Mouse (Mus musculus) midbrain, embryonic 11.5 days (tissue): Measurements from ENCODE around the gene Olfr525. TPM values are rescaled to one million over a fixed set of nuclear protein-coding genes. Genes with fewer than 3 reads are reported as not detected.

Source experiments
- ATAC-seq: fragments of 200-750 bp; cut with Nextera tagmentation; 2 replicates; pipeline ENCODE4 v1.8.0; 2017; ENCODE audit warnings: moderate TSS enrichment, moderate library complexity; ENCODE audit not compliant: low FRiP score
- DNase-seq: peaks from one replicate; pipeline ENCODE4 v3.0.0; 2015; ENCODE audit warnings: low spot score; ENCODE audit errors: missing footprints
- H3K27ac ChIP-seq: fragments of 300-500 bp; sonication (generic); 2 replicates; pipeline ENCODE4 v1.5.1; 2014; ENCODE audit warnings: low read depth, low read length
- H3K27me3 ChIP-seq: fragments of 300-500 bp; sonication (generic); 2 replicates; pipeline ENCODE4 v1.6.1; 2014; ENCODE audit warnings: mild to moderate bottlenecking, low read length, moderate library complexity, mixed read lengths; ENCODE audit not compliant: control insufficient read depth, insufficient read depth
- H3K36me3 ChIP-seq: fragments of 300-500 bp; sonication (generic); 2 replicates; pipeline ENCODE4 v1.6.1; 2014; ENCODE audit warnings: mild to moderate bottlenecking, low read length, moderate library complexity, mixed read lengths; ENCODE audit not compliant: control insufficient read depth, insufficient read depth
- H3K4me1 ChIP-seq: fragments of 300-500 bp; sonication (generic); 2 replicates; pipeline ENCODE4 v1.6.1; 2014; ENCODE audit warnings: low read length; ENCODE audit not compliant: control insufficient read depth, insufficient read depth
- H3K4me2 ChIP-seq: fragments of 300-500 bp; sonication (generic); 2 replicates; pipeline ENCODE4 v1.6.1; 2014; ENCODE audit warnings: mild to moderate bottlenecking, moderate library complexity
- H3K4me3 ChIP-seq: fragments of 300-500 bp; sonication (generic); 2 replicates; pipeline ENCODE4 v1.5.1; 2014; ENCODE audit warnings: low read depth, low read length
- H3K9ac ChIP-seq: fragments of 300-500 bp; sonication (generic); 2 replicates; pipeline ENCODE4 v1.6.1; 2014; ENCODE audit warnings: low read length
- H3K9me3 ChIP-seq: fragments of 300-500 bp; sonication (generic); 2 replicates; pipeline ENCODE4 v1.6.1; 2016; ENCODE audit warnings: low read length; ENCODE audit not compliant: control insufficient read depth
- WGBS: fragments of 180-500 bp; shearing (Covaris S2); extraction: QIAGEN DNeasy Blood & Tissue Kit; methylation state at CpG from one replicate; pipeline ENCODE4 v1.1.7; 2014; 5-methylcytosine and 5-hydroxymethylcytosine counted together
- polyA plus RNA-seq: library from polyadenylated mRNA; unstranded; fragments of >200 nt; fragmentation: Nextera tagmentation; extraction: Ambion mirVana; gene quantifications from 2 replicates; pipeline ENCODE4 v1.2.1, GENCODE M21; 2014

The Olfr525 gene
- not detected in 2 replicates for polyA plus RNA-seq

DNA sequence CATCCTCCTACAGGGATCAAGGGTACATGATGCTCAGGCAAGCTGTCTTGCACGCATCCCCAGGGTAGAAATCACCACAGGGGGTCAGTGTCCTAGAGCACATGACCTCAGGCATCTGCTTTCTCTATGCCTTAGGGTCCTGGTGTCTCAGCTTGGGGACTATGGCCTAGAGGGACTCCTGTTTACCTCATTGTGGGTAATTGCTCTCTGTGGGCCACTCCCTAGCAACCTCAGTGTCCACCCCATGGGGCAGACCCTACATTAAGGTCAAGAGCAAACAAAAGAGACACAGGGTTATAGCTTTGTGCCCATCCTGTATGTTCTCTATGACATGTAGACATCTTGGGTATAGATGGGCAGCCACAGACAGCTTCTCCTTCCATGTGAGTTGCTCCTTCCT, at the start of gene Olfr525:
Olfr525 (plus strand) TSS at position 301 of the 400 bp plus-strand sequence.
- WGBS, result 63% methylated on average over 1 of the region's 1 CpGs

DNA sequence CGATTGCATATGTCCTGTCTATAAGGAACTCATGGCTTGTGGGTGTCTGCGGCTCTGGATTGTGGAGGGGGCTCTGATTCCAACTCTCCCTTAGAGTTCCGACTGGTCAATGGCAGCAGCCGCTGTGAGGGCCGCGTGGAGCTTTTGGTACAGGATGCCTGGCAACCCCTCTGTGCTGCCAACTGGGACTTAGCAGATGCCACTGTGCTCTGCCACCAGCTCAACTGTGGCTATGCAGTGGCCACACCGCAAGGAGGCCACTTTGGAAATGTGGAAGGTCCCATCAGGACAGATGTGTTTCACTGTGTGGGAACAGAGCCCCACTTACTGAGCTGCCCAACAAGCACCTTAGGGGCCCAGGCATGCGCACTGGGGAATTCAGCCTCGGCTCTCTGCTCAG, 24.9 kb upstream of the Olfr525 start:
- ATAC-seq (no peak), DNase-seq (no peak)
- Histone ChIP-seq H3K9ac (no peak overlapping the region), H3K27me3 (no peaks in the 10 kb centered on the region), H3K4me3 (no peak overlapping the region), H3K4me2 (no peak overlapping the region), H3K9me3 (no peaks in the 10 kb centered on the region), H3K4me1 (no peaks in the 10 kb centered on the region), H3K27ac (no peak overlapping the region), H3K36me3 (no peaks in the 10 kb centered on the region)
- WGBS, result 90% methylated on average over 9 of the region's 9 CpGs

More for the DNA sequence above, at the start of gene Olfr525:
- ATAC-seq (no peak), DNase-seq (no peak)
- no peaks in the 10 kb centered on the region for H3K9me3 ChIP-seq
- H3K4me3 ChIP-seq, result no peak within 1 kb of the TSS
- H3K4me2 ChIP-seq, result no peak within 1 kb of the TSS
- no peak within 1 kb of the TSS for H3K9ac ChIP-seq
- H3K36me3 ChIP-seq, result no peaks in the 10 kb centered on the region
- no peak within 1 kb of the TSS for H3K27ac ChIP-seq
- H3K4me1 ChIP-seq, result no peaks in the 10 kb centered on the region
- H3K27me3 ChIP-seq, result no peaks in the 10 kb centered on the region

DNA sequence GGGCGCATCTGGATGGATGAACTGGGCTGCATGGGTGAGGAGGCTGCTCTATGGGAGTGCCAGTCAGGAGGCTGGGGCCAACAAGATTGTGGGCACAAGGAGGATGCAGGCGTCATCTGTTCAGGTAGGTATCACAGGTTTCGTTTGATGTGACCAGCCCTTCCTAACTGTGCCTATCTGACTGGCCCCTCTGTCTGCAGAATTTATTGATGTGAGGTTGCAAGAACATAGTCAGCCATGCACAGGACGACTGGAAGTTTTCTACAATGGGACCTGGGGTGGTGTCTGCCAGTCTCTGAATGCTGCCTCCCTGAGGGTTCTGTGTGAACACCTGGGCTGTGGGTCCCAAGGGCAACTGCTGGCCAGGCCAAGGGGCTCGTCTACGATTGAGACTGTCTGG, 23.8 kb upstream of the Olfr525 start:
- Histone ChIP-seq H3K4me2 (no peak overlapping the region), H3K27ac (no peak overlapping the region), H3K36me3 (no peaks in the 10 kb centered on the region), H3K4me1 (no peaks in the 10 kb centered on the region), H3K4me3 (no peak overlapping the region), H3K9ac (no peak overlapping the region), H3K27me3 (no peaks in the 10 kb centered on the region), H3K9me3 (no peaks in the 10 kb centered on the region)
- DNase-seq, result no peak
- ATAC-seq, result no peak
- WGBS, result 85% methylated on average over 6 of the region's 6 CpGs

DNA sequence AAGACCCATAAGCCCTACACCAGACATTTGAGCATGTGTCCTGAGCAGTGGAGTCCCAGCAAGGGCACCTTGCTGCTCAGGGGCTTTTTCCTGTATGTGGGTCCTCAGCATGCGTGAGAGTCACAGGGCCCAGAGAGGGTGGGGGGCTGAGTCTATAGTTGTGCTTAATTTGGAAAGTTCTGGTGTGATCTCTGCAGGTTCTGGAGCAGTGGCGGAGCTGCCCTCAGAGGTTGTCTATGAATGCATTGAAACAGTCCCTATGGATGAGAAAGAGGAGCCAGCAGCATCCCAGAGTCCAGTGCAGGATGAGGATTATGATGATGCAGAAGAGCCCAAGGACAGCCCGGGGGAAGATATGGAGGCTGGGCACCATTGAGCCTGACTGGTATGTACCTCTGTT, 21.2 kb upstream of the Olfr525 start:
- ATAC-seq (no peak), DNase-seq (no peak)
- 84% methylated on average over 3 of the region's 3 CpGs for WGBS

DNA sequence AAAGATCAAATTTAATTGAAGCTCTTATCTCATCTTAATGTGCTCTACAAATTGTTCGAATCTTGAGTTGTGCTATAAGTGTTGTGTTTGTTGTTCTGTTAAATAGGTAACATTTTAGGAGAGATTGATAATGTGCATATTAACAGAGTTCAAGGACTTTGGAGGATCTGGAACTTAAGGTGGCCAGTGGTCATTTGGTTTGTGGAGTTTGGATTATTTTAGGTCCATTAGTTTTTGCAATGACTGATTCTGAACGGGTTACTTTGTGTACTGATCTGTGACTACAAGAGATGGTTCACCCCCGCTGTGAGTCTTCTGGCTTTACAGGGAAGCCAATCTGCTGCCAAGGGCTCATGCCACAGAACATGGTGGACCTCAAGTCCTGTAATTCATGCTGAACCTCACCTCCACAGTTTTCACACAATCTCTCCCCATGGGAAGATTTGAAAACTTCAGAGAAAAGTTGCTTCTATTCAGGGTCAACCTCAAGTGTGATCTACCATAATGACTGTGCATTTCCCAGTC, 735 bp upstream of the Olfr525 start:
- DNase-seq (no peak), ATAC-seq (no peak)
- H3K4me1 ChIP-seq, result no peaks in the 10 kb centered on the region
- no peaks in the 10 kb centered on the region for H3K36me3 ChIP-seq
- no peaks in the 10 kb centered on the region for H3K27me3 ChIP-seq
- no peak overlapping the region for H3K9ac ChIP-seq
- no peaks in the 10 kb centered on the region for H3K9me3 ChIP-seq
- H3K27ac ChIP-seq, result no peak overlapping the region
- WGBS, result 88% methylated on average over 3 of the region's 3 CpGs
- H3K4me3 ChIP-seq, result no peak overlapping the region
- H3K4me2 ChIP-seq, result no peak overlapping the region

More for the DNA sequence above, 21.2 kb upstream of the Olfr525 start:
- no peak overlapping the region for H3K27ac ChIP-seq
- H3K36me3 ChIP-seq, result no peaks in the 10 kb centered on the region
- H3K4me2 ChIP-seq, result no peak overlapping the region
- no peaks in the 10 kb centered on the region for H3K27me3 ChIP-seq
- H3K4me3 ChIP-seq, result no peak overlapping the region
- no peak overlapping the region for H3K9ac ChIP-seq
- no peaks in the 10 kb centered on the region for H3K4me1 ChIP-seq
- no peaks in the 10 kb centered on the region for H3K9me3 ChIP-seq

DNA sequence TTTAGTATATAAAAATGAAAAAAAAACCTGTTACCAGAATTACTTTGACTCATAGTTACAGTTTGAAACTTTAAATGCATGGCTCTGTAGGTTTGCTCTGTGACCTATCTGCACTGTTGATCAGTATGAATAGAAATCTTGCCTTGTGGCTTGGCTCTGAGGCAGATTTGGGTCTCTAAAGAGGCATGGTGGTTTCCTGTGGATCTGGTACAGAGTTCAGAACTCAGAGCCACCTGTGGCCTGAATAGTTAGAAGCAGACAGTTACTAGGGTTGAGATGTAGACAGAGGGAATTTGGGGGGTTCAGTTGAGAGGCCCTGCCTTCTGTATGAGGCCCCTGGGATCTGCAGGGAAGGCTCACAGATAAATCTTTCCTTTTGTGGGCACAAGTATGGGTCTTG, 477 bp downstream of the Olfr525 start:
- ATAC-seq (no peak), DNase-seq (no peak)
- no peak overlapping the region for H3K9ac ChIP-seq
- no peaks in the 10 kb centered on the region for H3K36me3 ChIP-seq
- H3K27ac ChIP-seq, result no peak overlapping the region
- H3K4me3 ChIP-seq, result no peak overlapping the region
- no peak overlapping the region for H3K4me2 ChIP-seq
- no peaks in the 10 kb centered on the region for H3K4me1 ChIP-seq
- no peaks in the 10 kb centered on the region for H3K27me3 ChIP-seq
- no peaks in the 10 kb centered on the region for H3K9me3 ChIP-seq

DNA sequence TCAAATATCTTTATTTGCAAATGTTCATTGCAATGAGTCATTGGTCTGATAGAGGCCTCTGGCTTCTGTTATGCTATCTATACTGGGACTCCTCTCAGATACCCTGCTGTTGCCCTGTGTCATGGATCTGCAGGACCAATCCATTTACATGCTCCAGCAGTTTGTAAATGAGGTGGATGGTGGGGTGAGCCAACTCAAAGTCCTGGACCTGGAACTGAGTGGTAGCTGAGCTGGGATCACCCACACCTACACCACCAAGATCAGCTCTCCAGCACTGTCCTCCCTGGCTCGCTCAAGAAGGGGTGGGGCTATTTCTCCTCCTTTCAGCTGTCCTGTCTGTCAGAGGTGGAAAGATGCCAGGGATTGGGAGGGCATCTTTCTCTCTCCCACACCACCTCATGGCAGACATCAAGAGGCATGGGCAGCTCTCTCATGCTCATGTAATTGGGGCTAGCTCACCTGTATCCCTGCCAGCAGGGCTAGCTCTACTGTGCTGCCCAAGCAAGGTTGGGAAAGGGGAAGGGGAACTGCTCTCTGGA, 9.2 kb downstream of the Olfr525 start:
- 71% methylated on average over 1 of the region's 1 CpGs for WGBS
- Histone ChIP-seq H3K9me3 (no peaks in the 10 kb centered on the region), H3K4me3 (no peak overlapping the region), H3K4me2 (no peak overlapping the region), H3K27me3 (no peaks in the 10 kb centered on the region), H3K36me3 (no peaks in the 10 kb centered on the region), H3K9ac (no peak overlapping the region), H3K4me1 (no peaks in the 10 kb centered on the region), H3K27ac (no peak overlapping the region)
- DNase-seq (no peak), ATAC-seq (no peak)

DNA sequence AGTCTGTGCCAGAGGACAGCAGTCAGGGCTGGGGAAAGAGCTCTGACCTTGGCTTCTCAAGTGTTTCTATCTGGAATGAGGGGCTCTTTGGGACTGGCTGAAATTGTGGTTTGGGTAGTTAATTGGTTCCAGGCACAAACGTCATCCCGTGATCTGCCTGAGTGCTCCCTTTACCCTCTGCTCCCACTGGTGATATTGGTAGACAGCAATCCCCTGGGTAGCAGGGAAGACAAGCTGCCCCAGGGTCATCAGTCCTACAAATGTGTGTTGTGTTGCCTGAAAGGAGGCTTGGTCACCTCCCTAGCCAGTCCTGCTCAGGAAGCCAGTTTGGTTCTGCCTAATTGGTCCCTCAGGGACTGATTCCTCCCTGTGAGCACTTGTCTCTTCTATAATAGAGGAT, 13.1 kb downstream of the Olfr525 start, which contains the start of gene Olfr527:
Olfr527 (plus strand) TSS at position 301 of the 400 bp plus-strand sequence.
- Histone ChIP-seq H3K27me3 (no peaks in the 10 kb centered on the region), H3K4me2 (no peak within 1 kb of the TSS), H3K27ac (no peak within 1 kb of the TSS), H3K4me1 (no peaks in the 10 kb centered on the region), H3K4me3 (no peak within 1 kb of the TSS), H3K9ac (no peak within 1 kb of the TSS), H3K9me3 (no peaks in the 10 kb centered on the region), H3K36me3 (no peaks in the 10 kb centered on the region)
- WGBS, result 76% methylated on average over 2 of the region's 2 CpGs
- DNase-seq (no peak), ATAC-seq (no peak)

DNA sequence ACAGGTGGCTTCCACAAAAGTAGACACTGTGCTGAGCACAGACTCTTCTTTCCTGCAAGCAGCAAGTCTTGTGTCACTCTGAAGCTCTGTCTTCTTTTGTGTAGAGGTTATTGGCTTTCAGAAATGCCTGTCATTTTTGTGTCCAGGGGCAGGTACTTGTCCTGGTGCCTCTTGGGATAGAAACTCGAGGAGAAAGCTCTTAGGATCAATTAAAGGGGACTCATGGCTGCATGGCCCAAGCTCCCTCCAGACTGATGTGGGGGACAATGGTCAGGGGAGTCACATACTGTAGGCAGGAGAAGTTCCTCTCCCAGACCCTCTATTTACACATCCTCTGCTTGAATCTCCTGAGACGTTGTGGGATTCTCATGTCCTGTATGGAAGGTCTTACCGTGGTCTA, 40.9 kb downstream of the Olfr525 start, which contains the start of gene Olfr60:
Olfr60 (minus strand) TSS at position 101 of the 400 bp plus-strand sequence.
- H3K4me2 ChIP-seq, result no peak within 1 kb of the TSS
- no peak within 1 kb of the TSS for H3K27ac ChIP-seq
- H3K4me1 ChIP-seq, result no peaks in the 10 kb centered on the region
- no peaks in the 10 kb centered on the region for H3K36me3 ChIP-seq
- no peaks in the 10 kb centered on the region for H3K9me3 ChIP-seq
- ATAC-seq (no peak), DNase-seq (no peak)
- H3K4me3 ChIP-seq, result no peak within 1 kb of the TSS
- no peaks in the 10 kb centered on the region for H3K27me3 ChIP-seq
- WGBS, result 70% methylated on average over 3 of the region's 3 CpGs
- no peak within 1 kb of the TSS for H3K9ac ChIP-seq
